Mouse (Mus musculus) urinary bladder, postnatal 25 days (tissue): ENCODE measurements around the gene Heatr9.

Experiments used
- DNase-seq: peaks from one replicate; pipeline ENCODE4 v3.0.0; 2022; ENCODE audit warnings: low spot score

The Heatr9 gene

DNA sequence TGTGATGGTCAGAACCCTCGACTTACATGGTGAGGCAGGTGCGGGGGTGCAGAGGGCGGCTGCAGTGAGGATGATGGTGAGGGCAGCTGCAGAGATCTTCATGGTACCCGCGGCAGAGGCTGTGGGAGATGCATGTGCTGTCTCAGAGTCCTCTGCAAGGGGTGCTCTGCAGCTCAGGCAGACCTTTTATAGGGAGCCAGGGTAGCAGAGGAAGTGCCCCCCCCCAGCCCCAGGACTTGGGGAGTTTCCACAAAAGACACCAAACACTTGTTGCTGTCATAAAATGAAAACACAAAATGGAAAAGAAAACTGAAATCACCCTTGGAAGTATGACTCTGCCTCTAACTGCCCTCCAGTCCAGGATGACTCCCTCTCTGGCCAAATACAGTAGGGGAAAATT is 8.4 kb upstream of the Heatr9 start, which contains the start of gene Ccl5:
Ccl5 (minus strand) TSS at position 159 of the 400 bp plus-strand sequence.
- no peak for DNase-seq

DNA sequence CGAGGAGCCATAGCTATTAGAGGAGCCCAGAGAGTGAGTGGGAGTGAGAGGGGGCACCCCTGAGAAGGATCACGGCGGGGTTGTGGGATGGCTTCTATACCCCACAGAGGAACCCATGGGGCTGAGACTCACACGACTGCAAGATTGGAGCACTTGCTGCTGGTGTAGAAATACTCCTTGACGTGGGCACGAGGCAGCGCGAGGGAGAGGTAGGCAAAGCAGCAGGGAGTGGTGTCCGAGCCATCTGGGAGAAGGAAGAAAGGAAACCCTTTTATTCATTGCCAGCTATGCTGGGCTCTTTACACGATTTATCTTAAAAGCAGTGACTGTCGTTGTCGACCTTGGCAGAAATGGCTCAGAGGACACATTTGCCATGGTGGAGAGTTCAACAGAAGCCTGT is 7.0 kb upstream of the Heatr9 start:
- DNase-seq, result no peak

DNA sequence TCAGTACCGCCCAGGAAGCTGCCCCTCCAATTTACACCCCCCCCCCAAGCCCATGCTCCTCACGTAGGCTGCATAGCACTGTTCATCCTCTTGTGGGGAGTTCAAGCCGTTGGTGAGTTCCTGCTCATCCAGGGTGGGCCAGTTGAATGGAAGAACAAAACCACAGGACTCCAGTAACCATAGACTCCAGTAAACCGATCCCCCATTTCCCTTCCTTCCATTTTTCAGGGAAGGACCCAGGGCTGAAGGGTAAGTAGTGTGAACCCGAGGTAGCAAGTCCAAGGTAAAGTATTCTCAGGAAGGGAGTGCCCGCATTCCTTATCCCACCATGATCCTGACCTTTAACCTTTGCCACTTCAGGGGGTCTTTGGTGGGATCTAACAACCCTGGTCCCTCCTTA is 3.6 kb downstream of the Heatr9 start:
- DNase-seq, result no peak

GRCm38 (mm10) chr11:83517153-83517552 is 4.8 kb downstream of the Heatr9 start:
- no peak for DNase-seq

- no peak for DNase-seq
Measured at GRCm38 (mm10) chr11:83509521-83509920, 12.5 kb downstream of the Heatr9 start.

DNA sequence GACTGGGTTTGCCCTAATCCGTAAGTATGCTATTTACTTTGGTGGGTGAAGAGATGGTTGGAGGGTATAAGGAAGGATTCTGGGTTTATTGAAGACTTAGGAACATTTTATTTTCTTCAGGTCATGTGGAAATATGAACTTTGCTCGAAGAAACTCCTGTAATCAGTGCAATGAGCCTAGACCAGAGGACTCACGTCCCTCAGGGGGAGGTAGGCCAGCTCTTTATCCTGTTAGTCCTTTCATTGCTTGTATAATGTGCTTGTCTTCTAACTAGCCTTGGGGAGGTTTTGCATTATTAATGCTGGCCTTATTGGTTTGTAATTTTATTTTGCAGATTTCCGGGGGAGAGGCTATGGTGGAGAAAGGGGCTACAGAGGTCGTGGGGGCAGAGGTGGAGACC is 17.7 kb downstream of the Heatr9 start:
- DNase-seq, result no peak

DNA sequence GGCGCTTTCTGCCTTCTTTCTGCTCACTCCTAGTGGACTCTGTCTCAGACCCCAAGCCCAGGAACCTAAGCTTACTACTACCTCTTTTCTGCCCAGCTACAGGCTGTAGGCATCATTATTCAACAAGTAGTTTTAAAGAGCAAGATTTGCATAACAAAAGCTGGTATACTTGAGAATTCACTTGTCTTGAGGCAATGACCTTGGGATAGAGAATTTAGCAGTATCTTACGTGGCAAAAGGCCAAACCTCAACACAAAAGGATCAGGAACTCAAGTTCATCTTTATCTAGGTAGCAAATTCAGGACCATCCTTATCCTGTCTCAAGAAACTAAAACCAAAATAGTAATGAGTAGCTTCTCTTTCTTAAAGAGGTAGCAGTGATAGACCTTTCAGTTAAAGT is 26.4 kb downstream of the Heatr9 start:
- no peak for DNase-seq

DNA sequence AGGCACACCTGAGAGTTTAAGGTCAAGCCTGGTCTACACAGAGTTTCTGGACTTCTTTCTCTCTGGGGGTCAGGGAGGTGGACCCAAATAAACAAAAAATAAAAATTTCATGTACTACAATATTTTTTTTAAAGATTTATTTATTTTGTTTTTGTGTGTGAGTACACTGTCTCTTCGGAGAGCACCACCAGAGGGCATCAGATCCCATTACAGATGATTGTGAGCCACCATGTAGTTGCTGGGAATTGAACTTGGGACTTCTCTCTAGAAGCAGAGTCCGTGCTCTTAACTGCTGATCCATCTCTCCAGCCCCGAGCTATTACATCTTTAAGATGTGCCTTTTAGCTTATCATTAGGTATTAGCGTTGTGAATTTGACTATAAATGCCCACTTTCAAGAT is 30.5 kb downstream of the Heatr9 start:
- DNase-seq, result no peak

- DNase-seq, result no peak
Measured at GRCm38 (mm10) chr11:83473235-83474016, 48.5 kb downstream of the Heatr9 start.

- peak; percentile 97 for DNase-seq
Measured at GRCm38 (mm10) chr11:83472324-83473234, 49.4 kb downstream of the Heatr9 start, which contains the start of gene Taf15. Taf15 (plus strand) TSS chr11:83473086.

GRCm38 (mm10) chr11:83471766-83472165 is 50.2 kb downstream of the Heatr9 start:
- DNase-seq, result no peak

DNA sequence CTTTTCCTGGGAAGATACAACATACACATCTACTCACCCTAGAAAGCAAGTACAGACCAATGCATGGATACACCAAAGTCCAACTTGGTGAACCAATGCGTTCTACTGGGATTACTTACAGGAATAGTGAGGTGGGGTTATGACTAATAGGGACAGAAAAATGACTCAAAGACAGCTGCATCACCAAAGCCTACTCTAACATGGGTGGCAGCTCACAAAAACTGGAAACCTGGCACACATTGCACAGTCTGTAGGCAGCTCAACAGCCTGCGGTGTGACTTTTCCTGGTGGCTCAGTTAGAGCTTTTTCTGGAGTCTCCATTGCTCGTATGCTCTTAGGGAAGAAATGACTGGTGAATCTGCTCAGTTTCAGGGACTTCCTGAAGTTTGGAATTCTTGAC is 53.2 kb downstream of the Heatr9 start:
- no peak for DNase-seq

DNA sequence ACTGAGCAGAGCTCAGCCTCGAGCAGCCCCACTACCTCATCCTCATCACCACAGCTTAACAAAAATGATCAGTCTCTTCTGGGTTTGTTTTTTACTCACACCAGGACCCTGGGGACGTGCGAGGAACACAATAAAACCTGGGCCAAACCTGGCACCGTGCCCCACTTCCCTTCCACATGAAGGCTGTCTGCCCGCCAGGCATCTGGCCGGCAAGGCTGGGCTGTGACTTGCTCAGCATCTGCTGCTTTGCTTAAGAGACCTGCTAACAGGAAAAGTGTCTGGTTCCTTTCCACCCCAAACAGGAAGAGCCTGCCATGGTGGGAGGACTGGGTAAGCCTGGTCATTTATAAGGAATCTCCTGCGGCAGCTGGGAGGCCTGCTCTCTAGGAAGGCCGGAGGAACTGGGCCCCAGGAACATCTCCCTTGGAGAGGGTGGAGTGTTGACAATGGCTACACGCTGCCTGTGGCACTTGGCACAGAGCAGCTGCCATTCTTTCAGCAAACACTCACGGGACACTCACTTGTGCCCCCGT is 54.8 kb downstream of the Heatr9 start:
- no peak for DNase-seq

- DNase-seq, result no peak
Measured at GRCm38 (mm10) chr11:83465976-83466375, 56.0 kb downstream of the Heatr9 start.

GRCm38 (mm10) chr11:83462711-83463244 is 59.2 kb downstream of the Heatr9 start, which contains the start of gene Mmp28:
Mmp28 (minus strand) TSS chr11:83463071.
- peak; percentile 66 for DNase-seq
